Mouse (Mus musculus) embryonic facial prominence, embryonic 14.5 days (tissue): Measurements from ENCODE around the gene Zfp775. TPM values are rescaled to one million over a fixed set of nuclear protein-coding genes. Genes with fewer than 3 reads are reported as not detected.
"Not testable (repeated sequence)": the region's sequence is repeated elsewhere in the genome, so short reads cannot be mapped to it uniquely, and the experiment has no call there.

Experiments
- ATAC-seq: fragments of 200-750 bp; cut with Nextera tagmentation; 2 replicates; pipeline ENCODE4 v1.8.0; 2017; ENCODE audit warnings: low read depth, moderate number of reproducible peaks, moderate TSS enrichment
- DNase-seq: peaks from one replicate; pipeline ENCODE4 v3.0.0-alpha.2; 2015; ENCODE audit warnings: low spot score
- H3K27ac ChIP-seq: fragments of 300-500 bp; sonication (generic); replicated peaks from 2 replicates; pipeline ENCODE4 v1.5.1; 2014; ENCODE audit warnings: low read depth, mild to moderate bottlenecking, low read length, moderate library complexity
- H3K27me3 ChIP-seq: fragments of 300-500 bp; sonication (generic); replicated peaks from 2 replicates; pipeline ENCODE4 v1.6.1; 2014; ENCODE audit warnings: low read length; ENCODE audit not compliant: control insufficient read depth, insufficient read depth
- H3K36me3 ChIP-seq: fragments of 300-500 bp; sonication (generic); 2 replicates; pipeline ENCODE4 v1.6.1; 2014; ENCODE audit warnings: low read length, mixed read lengths; ENCODE audit not compliant: control insufficient read depth, insufficient read depth
- H3K4me1 ChIP-seq: fragments of 300-500 bp; sonication (generic); 2 replicates; pipeline ENCODE4 v1.6.1; 2014; ENCODE audit warnings: antibody characterized with exemption, low read length; ENCODE audit not compliant: control insufficient read depth, insufficient read depth
- H3K4me2 ChIP-seq: fragments of 300-500 bp; sonication (generic); 2 replicates; pipeline ENCODE4 v1.6.1; 2014; ENCODE audit warnings: low read depth, mild to moderate bottlenecking, low read length, moderate library complexity, mixed read lengths
- H3K4me3 ChIP-seq: fragments of 300-500 bp; sonication (generic); 2 replicates; pipeline ENCODE4 v1.5.1; 2014; ENCODE audit warnings: low read depth, mild to moderate bottlenecking, low read length
- H3K9ac ChIP-seq: fragments of 300-500 bp; sonication (generic); 2 replicates; pipeline ENCODE4 v1.6.1; 2014; ENCODE audit warnings: low read depth, mild to moderate bottlenecking, low read length, moderate library complexity, mixed read lengths
- H3K9me3 ChIP-seq: fragments of 300-500 bp; sonication (generic); 2 replicates; pipeline ENCODE4 v1.6.1; 2016; ENCODE audit warnings: low read length; ENCODE audit not compliant: control insufficient read depth
- WGBS: fragments of 180-500 bp; shearing (Covaris S2); extraction: QIAGEN DNeasy Blood & Tissue Kit; methylation state at CpG from one replicate; pipeline ENCODE4 v1.1.7; 2014; 5-methylcytosine and 5-hydroxymethylcytosine counted together
- polyA plus RNA-seq: library from polyadenylated mRNA; unstranded; fragments of >200 nt; fragmentation: Nextera tagmentation; extraction: Ambion mirVana; gene quantifications from 2 replicates; pipeline ENCODE4 v1.2.1, GENCODE M21; 2014

Gene Zfp775
- polyA plus RNA-seq, 1 experiment from 2014 or later: 5.9 TPM

DNA sequence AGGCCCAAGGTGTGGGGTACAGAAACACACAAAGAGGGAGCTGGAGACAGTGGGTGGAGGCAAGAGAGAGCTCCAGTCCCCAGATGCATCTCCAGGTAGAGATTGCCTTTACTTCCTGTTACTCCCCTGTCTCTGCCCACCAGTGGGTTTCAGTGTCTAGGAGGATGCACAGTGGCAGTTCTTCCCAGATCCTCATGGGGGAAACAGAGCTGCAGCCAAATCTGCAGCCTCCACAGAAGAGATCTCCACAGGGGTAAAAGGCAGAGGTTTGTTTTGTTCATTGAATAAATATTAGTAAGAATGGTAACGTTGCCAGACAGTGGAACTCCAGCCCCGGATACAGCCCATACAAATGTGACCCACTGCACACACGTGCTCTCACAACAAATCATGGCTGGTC is 8.8 kb downstream of the Zfp775 start:
- no peak for DNase-seq
- WGBS: 65% methylated on average over 3 of the region's 3 CpGs

DNA sequence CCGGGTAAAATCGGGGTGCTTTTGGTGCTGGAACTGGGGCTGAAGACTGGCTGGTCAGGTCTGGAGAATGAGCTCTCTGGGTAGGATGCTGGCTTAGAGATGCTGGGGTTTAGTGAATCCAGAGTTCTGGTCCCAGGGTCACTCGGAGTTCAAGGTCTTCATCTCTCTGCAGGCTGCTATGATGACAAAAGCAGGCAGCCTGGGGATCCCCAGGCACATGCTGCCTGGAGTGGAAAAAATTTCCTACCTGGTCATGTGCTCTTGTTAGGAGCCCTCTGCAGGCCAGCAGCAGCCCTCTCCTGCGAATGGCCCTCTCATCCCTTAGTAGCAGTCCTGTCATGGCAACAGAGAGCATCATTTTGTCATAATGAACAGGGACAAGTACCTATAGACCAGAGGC is 11.6 kb downstream of the Zfp775 start:
- Histone ChIP-seq H3K4me2 (no peak overlapping the region), H3K27ac (no peak overlapping the region), H3K27me3 (no peaks in the 10 kb centered on the region), H3K9me3 (no peaks in the 10 kb centered on the region), H3K36me3 (peaks cover 15% of the 10 kb centered on the region; the same call in 1 of the 2 replicates), H3K4me3 (no peak overlapping the region), H3K4me1 (no peaks in the 10 kb centered on the region), H3K9ac (no peak overlapping the region)
- DNase-seq (no peak), ATAC-seq (no peak)
- 80% methylated on average over 4 of the region's 4 CpGs for WGBS

More for the DNA sequence above, 8.8 kb downstream of the Zfp775 start:
- no peak for ATAC-seq
- no peaks in the 10 kb centered on the region for H3K4me1 ChIP-seq
- no peaks in the 10 kb centered on the region for H3K27me3 ChIP-seq
- no peak overlapping the region; the same call in 1 of the 2 replicates for H3K9ac ChIP-seq
- no peak overlapping the region for H3K27ac ChIP-seq
- H3K4me3 ChIP-seq: no peak overlapping the region
- peaks cover 15% of the 10 kb centered on the region; the same call in 1 of the 2 replicates for H3K36me3 ChIP-seq
- H3K4me2 ChIP-seq: no peak overlapping the region
- H3K9me3 ChIP-seq: no peaks in the 10 kb centered on the region

DNA sequence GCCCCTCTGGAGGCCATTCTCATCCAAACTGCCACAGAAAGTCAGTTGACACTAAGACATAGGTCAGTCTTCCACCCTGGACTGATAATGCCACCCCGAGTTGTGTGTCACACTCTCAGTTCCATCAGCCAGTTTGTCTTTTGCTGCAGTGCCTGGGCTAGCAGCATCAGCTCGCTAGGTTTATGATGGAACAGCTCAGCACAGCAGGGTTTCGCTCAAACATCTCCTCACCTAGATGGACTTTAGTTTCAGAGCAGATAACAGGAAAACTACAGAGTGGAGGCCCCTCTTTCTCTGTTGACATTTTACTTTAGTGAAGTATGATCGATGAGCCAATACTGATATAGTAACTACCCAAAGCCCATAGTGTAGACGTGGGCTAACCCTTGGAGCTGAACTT is 12.9 kb downstream of the Zfp775 start:
- H3K4me2 ChIP-seq: no peak overlapping the region
- WGBS: 96% methylated on average over 5 of the region's 5 CpGs
- no peaks in the 10 kb centered on the region for H3K9me3 ChIP-seq
- peaks cover 26% of the 10 kb centered on the region for H3K36me3 ChIP-seq
- H3K9ac ChIP-seq: no peak overlapping the region
- H3K27ac ChIP-seq: no peak overlapping the region
- H3K4me1 ChIP-seq: no peaks in the 10 kb centered on the region
- no peak overlapping the region for H3K4me3 ChIP-seq
- DNase-seq: no peak
- H3K27me3 ChIP-seq: no peaks in the 10 kb centered on the region
- no peak for ATAC-seq

DNA sequence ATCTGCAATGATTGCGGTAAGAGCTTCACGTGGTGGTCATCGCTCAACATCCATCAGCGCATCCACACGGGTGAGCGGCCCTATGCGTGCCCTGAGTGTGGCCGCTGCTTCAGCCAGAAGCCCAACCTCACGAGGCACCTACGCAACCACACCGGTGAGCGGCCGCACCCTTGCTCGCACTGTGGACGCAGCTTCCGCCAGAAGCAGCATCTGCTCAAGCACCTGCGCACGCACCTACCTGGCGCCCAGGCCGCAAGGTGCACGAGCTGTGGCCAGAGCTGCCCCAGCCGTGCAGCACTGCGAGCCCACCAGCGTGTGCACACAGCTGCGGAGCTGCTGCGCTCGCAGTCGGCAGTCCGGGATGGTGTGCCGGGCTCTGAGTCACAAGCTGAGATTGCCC is 18.2 kb downstream of the Zfp775 start:
- Histone ChIP-seq H3K4me3 (no peak overlapping the region), H3K36me3 (peaks cover 26% of the 10 kb centered on the region), H3K9ac (no peak overlapping the region), H3K9me3 (no peaks in the 10 kb centered on the region), H3K27ac (no peak overlapping the region), H3K27me3 (no peaks in the 10 kb centered on the region), H3K4me2 (no peak overlapping the region), H3K4me1 (no peaks in the 10 kb centered on the region)
- no peak for ATAC-seq
- 93% methylated on average over 23 of the region's 30 CpGs for WGBS
- no peak for DNase-seq

DNA sequence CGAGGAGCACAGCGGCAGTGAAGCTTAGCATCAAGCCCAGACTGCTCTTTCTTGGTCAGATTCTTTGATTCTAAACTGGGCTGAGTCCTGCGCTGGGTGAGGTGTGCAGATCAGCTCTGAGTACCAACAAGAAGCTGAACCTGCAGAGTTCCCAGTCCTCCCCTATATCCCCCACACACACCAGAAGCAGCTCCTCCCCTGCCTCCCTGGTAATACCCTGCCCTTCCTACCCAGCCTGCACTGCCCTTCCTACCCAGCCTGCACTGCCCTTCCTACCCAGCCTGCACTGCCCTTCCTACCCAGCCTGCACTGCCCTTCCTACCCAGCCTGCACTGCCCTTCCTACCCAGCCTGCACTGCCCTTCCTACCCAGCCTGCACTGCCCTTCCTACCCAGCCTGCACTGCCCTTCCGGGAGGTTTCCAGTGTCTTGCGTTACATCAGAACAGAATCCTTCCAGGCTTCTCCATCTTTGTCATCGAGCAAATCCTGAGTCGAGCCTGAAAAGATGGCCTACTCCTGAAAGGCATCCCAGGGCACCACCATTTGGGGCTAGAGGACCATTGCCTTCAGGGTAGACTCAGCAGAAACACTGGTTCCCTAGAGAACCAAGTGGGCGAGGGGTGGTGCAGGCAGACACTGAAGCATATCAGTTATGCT is 20.5 kb downstream of the Zfp775 start:
- H3K27ac ChIP-seq, ATAC-seq, DNase-seq, H3K4me3 ChIP-seq, H3K4me1 ChIP-seq, H3K9ac ChIP-seq, H3K4me2 ChIP-seq, H3K9me3 ChIP-seq: not testable (repeated sequence)
- 82% methylated on average over 8 of the region's 8 CpGs for WGBS
- peaks cover 26% of the 10 kb centered on the region for H3K36me3 ChIP-seq
- H3K27me3 ChIP-seq: peaks cover 11% of the 10 kb centered on the region

DNA sequence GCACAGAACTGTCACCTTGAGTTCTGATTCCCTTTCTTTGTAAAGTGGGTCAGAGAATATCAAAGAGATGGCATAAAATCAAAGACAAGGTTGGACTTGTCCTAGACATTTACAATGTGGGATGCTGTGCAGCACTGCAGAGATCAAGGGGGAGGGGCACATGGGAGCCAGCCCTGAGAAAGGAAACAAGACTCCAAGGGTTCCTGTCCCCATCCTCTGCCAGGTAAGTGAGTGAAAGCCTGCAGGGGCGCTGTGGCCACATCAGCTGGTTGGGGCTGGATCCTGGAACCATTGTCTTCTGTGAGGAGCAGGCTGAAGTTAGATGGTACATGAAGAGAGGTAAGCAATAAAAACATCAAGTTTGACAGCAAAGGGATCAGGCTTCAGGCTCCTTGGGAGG is 21.6 kb downstream of the Zfp775 start:
- 26% methylated on average over 1 of the region's 1 CpGs for WGBS
- Histone ChIP-seq H3K4me1 (0 out of 2 replicates have a peak, but pooled peaks cover 5% of the 10 kb centered on the region), H3K4me3 (no peak overlapping the region), H3K9ac (no peak overlapping the region), H3K27ac (no peak overlapping the region), H3K27me3 (peaks cover 22% of the 10 kb centered on the region), H3K4me2 (no peak overlapping the region), H3K36me3 (peaks cover 26% of the 10 kb centered on the region), H3K9me3 (no peaks in the 10 kb centered on the region)
- DNase-seq (no peak), ATAC-seq (no peak)

DNA sequence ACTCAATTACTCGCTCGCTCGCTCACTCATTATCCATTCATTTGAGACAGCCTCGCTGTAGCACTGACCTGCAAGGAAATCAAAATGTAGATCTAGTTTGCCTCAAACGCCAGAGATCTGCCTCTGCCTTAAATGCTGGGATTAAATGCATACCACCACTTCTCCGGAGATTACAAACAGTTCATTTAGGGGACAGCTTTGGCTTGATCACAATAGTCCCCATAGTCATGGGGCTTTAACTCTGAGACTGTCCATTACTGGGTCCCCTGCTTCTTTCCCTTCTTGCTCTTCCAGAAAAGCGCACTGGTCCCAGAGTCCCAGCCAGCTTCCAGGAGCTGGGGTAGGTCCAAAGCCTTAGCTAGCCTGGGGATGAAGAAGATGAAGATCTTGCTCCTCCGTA is 24.6 kb downstream of the Zfp775 start, which contains the start of gene AI854703:
TSS of gene AI854703 (plus strand) at position 301 of the 400 bp plus-strand sequence.
- 20% methylated on average over 8 of the region's 8 CpGs for WGBS
- Histone ChIP-seq H3K4me1 (peaks cover 8% of the 10 kb centered on the region; the same call in 1 of the 2 replicates), H3K9me3 (no peaks in the 10 kb centered on the region), H3K9ac (peak within 1 kb of the TSS; percentile 62), H3K4me3 (peak within 1 kb of the TSS; percentile 50), H3K27ac (no peak within 1 kb of the TSS), H3K36me3 (no peaks in the 10 kb centered on the region), H3K27me3 (peaks cover 40% of the 10 kb centered on the region), H3K4me2 (peak within 1 kb of the TSS; percentile 92)
- ATAC-seq (no peak), DNase-seq (no peak)

DNA sequence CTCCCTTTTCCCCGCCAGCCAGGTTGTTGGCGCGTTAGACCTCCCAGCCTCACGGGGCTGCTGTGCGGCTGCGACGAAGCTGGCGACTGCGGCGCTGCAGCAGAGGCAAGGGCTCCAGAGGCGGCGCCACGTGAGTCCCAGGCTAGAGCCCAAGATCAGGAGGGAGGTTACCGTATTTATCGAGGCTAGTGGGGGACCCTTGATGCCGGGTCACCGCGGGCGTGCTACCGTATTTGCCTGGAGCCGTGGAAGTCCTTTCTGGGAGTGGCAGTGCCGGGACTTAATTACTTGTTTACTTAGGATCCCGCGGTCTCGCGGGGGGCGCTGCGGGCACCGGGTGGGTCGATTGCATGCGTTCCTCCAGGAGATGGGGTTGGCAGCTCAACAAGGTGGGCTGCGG is 25.1 kb downstream of the Zfp775 start:
- peak overlapping the region; percentile 50 for H3K4me3 ChIP-seq
- H3K36me3 ChIP-seq: no peaks in the 10 kb centered on the region
- ATAC-seq (peak; percentile 55; the same call in 1 of the 2 replicates), DNase-seq (peak; percentile 73)
- H3K9ac ChIP-seq: peak overlapping the region; percentile 62
- under 1% methylated on average over 29 of the region's 32 CpGs for WGBS
- H3K9me3 ChIP-seq: no peaks in the 10 kb centered on the region
- peaks cover 8% of the 10 kb centered on the region; the same call in 1 of the 2 replicates for H3K4me1 ChIP-seq
- peak overlapping the region; percentile 92 for H3K4me2 ChIP-seq
- H3K27ac ChIP-seq: no peak overlapping the region
- H3K27me3 ChIP-seq: peaks cover 40% of the 10 kb centered on the region

DNA sequence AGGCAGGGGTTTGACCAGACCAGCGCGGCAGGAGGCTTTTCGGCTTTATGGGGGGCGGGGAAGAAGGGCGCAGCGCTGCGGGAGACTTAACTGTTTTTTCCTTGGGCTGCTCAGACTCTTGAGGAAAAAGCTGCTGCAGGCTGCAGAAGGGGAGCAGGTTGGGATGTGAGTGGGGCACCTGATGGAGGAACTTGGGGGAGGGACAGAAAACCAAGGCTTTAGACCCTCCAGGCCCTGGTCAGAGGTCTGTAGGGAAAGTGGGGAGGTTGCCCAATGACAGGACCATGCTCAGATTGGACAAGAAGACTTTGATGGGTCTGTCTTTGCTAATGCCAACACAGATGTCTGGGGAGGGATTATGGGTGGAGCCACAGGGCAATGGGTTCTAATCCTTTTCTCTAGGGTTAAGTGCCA is 25.7 kb downstream of the Zfp775 start:
- peak overlapping the region; percentile 62 for H3K9ac ChIP-seq
- H3K9me3 ChIP-seq: no peaks in the 10 kb centered on the region
- H3K36me3 ChIP-seq: no peaks in the 10 kb centered on the region
- peak overlapping the region; percentile 50 for H3K4me3 ChIP-seq
- no peak overlapping the region for H3K27ac ChIP-seq
- ATAC-seq (no peak), DNase-seq (no peak)
- peak overlapping the region; percentile 92 for H3K4me2 ChIP-seq
- H3K4me1 ChIP-seq: peaks cover 8% of the 10 kb centered on the region; the same call in 1 of the 2 replicates
- H3K27me3 ChIP-seq: peaks cover 40% of the 10 kb centered on the region
- 3% methylated on average over 7 of the region's 7 CpGs for WGBS
